Mouse (Mus musculus) heart, embryonic 11.5 days (tissue): ENCODE measurements around the gene Nrxn1. TPM values are rescaled to one million over a fixed set of nuclear protein-coding genes. Genes with fewer than 3 reads are reported as not detected.

Experiments
- ATAC-seq: fragments of 200-750 bp; cut with Nextera tagmentation; replicated peaks from 2 replicates; pipeline ENCODE4 v1.8.0; 2017; ENCODE audit warnings: moderate library complexity; ENCODE audit not compliant: insufficient number of reproducible peaks, low FRiP score, low TSS enrichment
- H3K27ac ChIP-seq: fragments of 300-500 bp; sonication (generic); 2 replicates; pipeline ENCODE4 v1.5.1; 2014; ENCODE audit warnings: mild to moderate bottlenecking, low read depth, low read length
- H3K27me3 ChIP-seq: fragments of 300-500 bp; sonication (generic); 2 replicates; pipeline ENCODE4 v1.6.1; 2014; ENCODE audit warnings: mild to moderate bottlenecking, low read length, mixed read lengths; ENCODE audit not compliant: control insufficient read depth, insufficient read depth
- H3K36me3 ChIP-seq: fragments of 300-500 bp; sonication (generic); 2 replicates; pipeline ENCODE4 v1.6.1; 2014; ENCODE audit warnings: mild to moderate bottlenecking, low read length, moderate library complexity, mixed read lengths; ENCODE audit not compliant: control insufficient read depth, insufficient read depth
- H3K4me1 ChIP-seq: fragments of 300-500 bp; sonication (generic); 2 replicates; pipeline ENCODE4 v1.6.1; 2014; ENCODE audit warnings: low read length; ENCODE audit not compliant: control insufficient read depth, insufficient read depth
- H3K4me2 ChIP-seq: fragments of 300-500 bp; sonication (generic); 2 replicates; pipeline ENCODE4 v1.6.1; 2014; ENCODE audit warnings: mild to moderate bottlenecking, moderate library complexity
- H3K4me3 ChIP-seq: fragments of 300-500 bp; sonication (generic); 2 replicates; pipeline ENCODE4 v1.5.1; 2014; ENCODE audit warnings: low read depth, low read length
- H3K9ac ChIP-seq: fragments of 300-500 bp; sonication (generic); 2 replicates; pipeline ENCODE4 v1.6.1; 2014; ENCODE audit warnings: mild to moderate bottlenecking, low read depth, low read length, moderate library complexity
- H3K9me3 ChIP-seq: fragments of 300-500 bp; sonication (generic); replicated peaks from 2 replicates; pipeline ENCODE4 v1.6.1; 2016; ENCODE audit warnings: low read length; ENCODE audit not compliant: control insufficient read depth
- WGBS: fragments of 180-500 bp; shearing (Covaris S2); extraction: QIAGEN DNeasy Blood & Tissue Kit; methylation state at CpG from one replicate; pipeline ENCODE4 v1.1.7; 2014; ENCODE audit not compliant: insufficient replicate concordance; 5-methylcytosine and 5-hydroxymethylcytosine counted together
- polyA plus RNA-seq: library from polyadenylated mRNA; unstranded; fragments of >200 nt; fragmentation: Nextera tagmentation; extraction: Ambion mirVana; gene quantifications from 2 replicates; pipeline ENCODE4 v1.2.1, GENCODE M21; 2014

Nrxn1 gene
- polyA plus RNA-seq, 1 experiment from 2014 or later = 2.1 TPM

DNA sequence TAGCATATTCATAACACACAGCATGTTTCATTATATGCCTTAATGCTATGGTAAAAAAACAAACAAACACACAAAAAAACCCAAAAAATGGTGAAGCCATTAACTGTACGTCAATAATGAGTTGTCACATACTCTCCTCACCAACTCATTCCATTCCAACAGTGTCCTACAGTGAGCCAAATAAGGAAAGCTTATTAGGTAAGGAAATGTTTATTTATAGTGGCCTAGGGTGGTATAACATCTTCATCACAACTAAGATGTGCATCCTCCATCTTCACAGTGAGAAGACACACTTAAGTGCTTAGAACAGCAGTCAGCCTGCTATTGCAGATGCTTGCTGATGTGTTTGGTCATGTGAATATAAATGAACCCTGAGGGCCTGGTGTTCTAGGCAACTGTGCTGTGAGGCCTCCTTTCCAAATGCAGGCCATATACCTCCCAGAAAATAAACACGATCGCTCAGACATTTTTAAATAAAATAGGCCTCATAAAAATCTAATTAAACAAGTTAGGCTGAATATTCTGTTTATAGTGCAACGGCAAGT lies 454.6 kb downstream of the Nrxn1 start:
- Histone ChIP-seq H3K27me3 (no peaks in the 10 kb centered on the region), H3K9ac (no peak overlapping the region), H3K9me3 (no peaks in the 10 kb centered on the region), H3K4me1 (no peaks in the 10 kb centered on the region), H3K4me2 (no peak overlapping the region), H3K4me3 (no peak overlapping the region), H3K36me3 (no peaks in the 10 kb centered on the region), H3K27ac (no peak overlapping the region)
- no peak for ATAC-seq
- WGBS = 83% methylated on average over 4 of the region's 4 CpGs

DNA sequence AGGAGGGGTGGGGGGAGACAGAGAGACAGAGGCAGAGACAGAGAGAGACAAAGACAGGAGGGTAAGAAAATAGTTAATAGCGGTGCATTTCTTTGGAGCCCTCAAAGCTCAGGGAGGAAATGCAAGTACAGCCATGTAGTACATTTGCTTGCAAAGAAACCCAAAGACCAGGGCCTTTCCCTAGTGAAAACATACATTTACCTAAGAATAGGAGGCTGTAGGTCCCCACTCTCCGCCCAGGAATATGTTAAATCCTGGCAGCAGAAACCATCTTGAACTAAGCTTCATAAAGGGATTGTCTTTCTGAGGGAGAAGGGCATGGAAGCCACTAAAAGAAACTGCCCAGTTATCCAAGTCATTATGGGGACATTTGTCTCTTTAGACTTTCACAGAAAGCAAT lies 461.5 kb downstream of the Nrxn1 start:
- ATAC-seq = no peak
- WGBS = 71% methylated on average over 2 of the region's 2 CpGs

DNA sequence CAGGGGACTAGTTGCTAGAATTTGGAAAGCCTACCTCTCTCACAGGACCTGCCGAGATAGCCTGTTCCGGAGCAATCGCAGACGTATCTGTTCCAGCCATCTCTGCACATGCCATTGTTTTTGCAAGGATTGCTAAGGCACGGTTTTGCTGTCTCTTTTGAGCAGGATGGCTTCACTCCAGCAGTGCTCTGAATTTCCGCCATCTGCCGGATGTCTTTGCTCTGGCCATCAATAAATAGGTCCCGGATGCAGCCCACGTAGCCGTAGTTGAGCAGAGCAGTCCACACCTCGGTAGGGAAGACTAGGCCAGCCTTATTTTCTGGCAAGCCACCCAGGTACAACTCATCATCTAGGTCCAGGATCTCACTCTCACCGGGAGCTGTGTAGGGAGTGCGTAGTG lies 463.0 kb downstream of the Nrxn1 start:
- Histone ChIP-seq H3K4me1 (no peaks in the 10 kb centered on the region), H3K9ac (no peak overlapping the region), H3K27me3 (no peaks in the 10 kb centered on the region), H3K4me3 (no peak overlapping the region), H3K9me3 (no peaks in the 10 kb centered on the region), H3K36me3 (no peaks in the 10 kb centered on the region), H3K27ac (no peak overlapping the region), H3K4me2 (no peak overlapping the region)
- no peak for ATAC-seq
- 70% methylated on average over 13 of the region's 13 CpGs for WGBS

More for the DNA sequence above, 461.5 kb downstream of the Nrxn1 start:
- H3K4me2 ChIP-seq = no peak overlapping the region
- no peaks in the 10 kb centered on the region for H3K9me3 ChIP-seq
- H3K9ac ChIP-seq = no peak overlapping the region
- H3K27ac ChIP-seq = no peak overlapping the region
- no peaks in the 10 kb centered on the region for H3K4me1 ChIP-seq
- no peaks in the 10 kb centered on the region for H3K27me3 ChIP-seq
- no peaks in the 10 kb centered on the region for H3K36me3 ChIP-seq
- no peak overlapping the region for H3K4me3 ChIP-seq

DNA sequence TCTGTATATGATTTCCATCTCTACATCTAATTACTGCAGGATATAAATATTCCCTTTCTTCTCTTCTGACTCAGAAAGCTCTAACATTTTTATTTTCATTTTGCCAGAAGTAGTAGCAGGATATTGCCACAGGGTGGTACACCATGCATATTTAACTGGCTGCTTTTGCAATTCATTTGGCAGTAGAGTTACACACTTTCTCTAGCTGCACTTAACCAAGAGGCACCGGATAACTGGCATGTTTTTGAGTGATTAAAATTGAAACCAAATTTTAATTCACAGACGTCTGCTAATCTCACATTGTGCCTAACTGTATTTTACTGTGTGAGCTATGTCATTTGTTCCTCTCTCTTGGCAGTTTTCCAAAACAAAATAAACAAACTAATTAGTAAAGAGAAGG lies 464.4 kb downstream of the Nrxn1 start:
- no peaks in the 10 kb centered on the region for H3K4me1 ChIP-seq
- no peaks in the 10 kb centered on the region for H3K9me3 ChIP-seq
- no peaks in the 10 kb centered on the region for H3K27me3 ChIP-seq
- H3K36me3 ChIP-seq = no peaks in the 10 kb centered on the region
- H3K27ac ChIP-seq = no peak overlapping the region
- no peak for ATAC-seq
- H3K9ac ChIP-seq = no peak overlapping the region
- 44% methylated on average over 2 of the region's 2 CpGs for WGBS
- no peak overlapping the region for H3K4me2 ChIP-seq
- H3K4me3 ChIP-seq = no peak overlapping the region

DNA sequence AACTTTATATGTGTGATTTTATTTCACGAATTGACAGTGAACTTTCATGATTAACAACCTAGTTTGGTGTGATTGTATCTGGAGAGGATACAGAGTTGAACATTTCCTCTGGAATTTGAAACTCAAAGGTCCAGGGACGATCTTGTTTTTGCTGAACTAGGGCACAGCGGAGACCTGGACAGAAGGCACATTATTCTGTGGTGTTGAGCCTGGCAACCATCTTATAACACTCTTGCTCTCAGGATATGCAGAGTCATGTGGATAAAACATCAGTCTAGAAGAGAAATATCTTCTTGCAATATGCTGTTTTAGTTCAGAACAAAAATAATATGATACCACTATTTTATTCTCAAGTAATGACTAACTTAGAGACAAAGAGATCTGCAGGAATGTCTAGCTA lies 464.9 kb downstream of the Nrxn1 start:
- WGBS = 63% methylated on average over 3 of the region's 3 CpGs
- no peaks in the 10 kb centered on the region for H3K4me1 ChIP-seq
- ATAC-seq = no peak
- H3K4me3 ChIP-seq = no peak overlapping the region
- no peaks in the 10 kb centered on the region for H3K36me3 ChIP-seq
- H3K9ac ChIP-seq = no peak overlapping the region
- H3K4me2 ChIP-seq = no peak overlapping the region
- no peaks in the 10 kb centered on the region for H3K27me3 ChIP-seq
- no peak overlapping the region for H3K27ac ChIP-seq
- H3K9me3 ChIP-seq = no peaks in the 10 kb centered on the region

DNA sequence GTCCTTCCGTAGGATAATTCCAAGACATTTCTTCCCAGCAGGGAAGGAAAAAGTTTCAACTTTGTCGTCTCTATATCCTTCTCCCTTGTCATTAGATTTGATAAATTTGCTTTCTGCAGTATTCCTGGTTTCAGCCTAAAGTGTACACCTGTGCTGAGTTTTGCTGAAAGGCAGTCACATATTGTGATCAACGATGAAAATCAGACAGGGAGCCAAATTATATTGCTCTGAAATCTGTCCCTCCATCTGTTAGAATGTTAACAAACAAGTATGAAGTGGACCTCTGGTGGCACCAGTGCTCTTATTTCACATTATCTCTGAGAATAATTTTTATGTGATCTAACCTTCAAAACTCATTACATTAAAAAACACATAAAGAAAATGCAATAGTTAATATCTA lies 465.5 kb downstream of the Nrxn1 start:
- H3K27me3 ChIP-seq = no peaks in the 10 kb centered on the region
- no peak overlapping the region for H3K9ac ChIP-seq
- H3K27ac ChIP-seq = no peak overlapping the region
- no peaks in the 10 kb centered on the region for H3K9me3 ChIP-seq
- H3K36me3 ChIP-seq = no peaks in the 10 kb centered on the region
- no peak for ATAC-seq
- H3K4me1 ChIP-seq = no peaks in the 10 kb centered on the region
- WGBS = 66% methylated on average over 3 of the region's 3 CpGs
- no peak overlapping the region for H3K4me3 ChIP-seq
- H3K4me2 ChIP-seq = no peak overlapping the region

DNA sequence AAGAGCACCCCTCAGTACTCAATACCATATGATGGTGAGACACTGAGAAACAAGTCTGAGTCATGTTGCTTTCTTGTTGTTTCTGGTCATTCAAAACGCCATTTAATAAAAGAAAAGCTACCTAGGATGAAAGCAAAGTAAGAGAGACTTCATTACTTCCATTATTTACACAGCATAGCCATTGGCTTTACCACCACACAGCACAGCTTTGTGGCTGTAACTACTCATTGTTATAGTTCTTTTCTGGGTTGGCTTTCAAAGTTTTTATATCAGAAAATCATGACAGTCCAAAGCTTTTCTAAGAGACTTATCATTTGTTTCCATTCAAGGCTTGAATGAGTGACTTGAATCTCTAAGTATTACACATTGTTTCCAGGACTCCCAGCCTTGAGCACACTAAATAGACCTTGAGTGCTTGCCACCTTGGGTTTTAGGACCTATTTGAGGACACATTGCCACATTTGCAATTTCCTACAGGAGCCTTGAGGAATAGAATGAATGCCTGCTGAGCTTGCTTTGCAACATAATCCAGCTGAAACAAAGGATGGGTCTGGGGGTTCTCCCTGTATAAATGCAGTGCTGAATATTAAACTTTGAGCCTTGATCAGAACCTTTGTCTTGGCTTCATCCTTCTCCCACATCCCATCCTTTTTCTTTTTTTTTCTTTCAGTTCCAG lies 468.1 kb downstream of the Nrxn1 start:
- Histone ChIP-seq H3K9me3 (no peaks in the 10 kb centered on the region), H3K36me3 (no peaks in the 10 kb centered on the region), H3K27me3 (no peaks in the 10 kb centered on the region), H3K4me2 (no peak overlapping the region), H3K4me3 (no peak overlapping the region), H3K4me1 (no peaks in the 10 kb centered on the region), H3K9ac (no peak overlapping the region), H3K27ac (no peak overlapping the region)
- ATAC-seq = no peak
- 55% methylated on average over 1 of the region's 1 CpGs for WGBS

DNA sequence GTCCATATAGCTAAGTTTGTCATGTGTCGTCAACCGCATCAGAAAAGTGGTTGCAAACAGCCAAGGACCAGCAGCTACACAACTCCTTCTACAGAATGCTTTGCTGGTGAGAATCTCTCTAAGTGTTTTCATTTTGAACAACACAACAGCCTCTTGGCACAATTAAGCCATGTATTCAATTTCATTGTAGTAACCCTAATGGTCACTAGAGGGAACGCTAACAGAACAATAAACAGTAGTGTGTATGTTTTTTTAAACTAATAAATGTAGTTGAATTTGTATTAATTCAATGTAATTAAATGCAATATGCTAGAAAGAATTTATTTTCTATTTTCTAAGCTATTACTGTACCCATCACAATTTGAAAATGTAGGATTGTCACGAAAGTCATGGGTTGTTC lies 471.0 kb downstream of the Nrxn1 start:
- no peak overlapping the region for H3K27ac ChIP-seq
- H3K4me3 ChIP-seq = no peak overlapping the region
- no peak overlapping the region for H3K4me2 ChIP-seq
- no peaks in the 10 kb centered on the region for H3K27me3 ChIP-seq
- no peaks in the 10 kb centered on the region for H3K9me3 ChIP-seq
- 79% methylated on average over 4 of the region's 4 CpGs for WGBS
- H3K4me1 ChIP-seq = no peaks in the 10 kb centered on the region
- H3K9ac ChIP-seq = no peak overlapping the region
- H3K36me3 ChIP-seq = no peaks in the 10 kb centered on the region
- ATAC-seq = no peak

DNA sequence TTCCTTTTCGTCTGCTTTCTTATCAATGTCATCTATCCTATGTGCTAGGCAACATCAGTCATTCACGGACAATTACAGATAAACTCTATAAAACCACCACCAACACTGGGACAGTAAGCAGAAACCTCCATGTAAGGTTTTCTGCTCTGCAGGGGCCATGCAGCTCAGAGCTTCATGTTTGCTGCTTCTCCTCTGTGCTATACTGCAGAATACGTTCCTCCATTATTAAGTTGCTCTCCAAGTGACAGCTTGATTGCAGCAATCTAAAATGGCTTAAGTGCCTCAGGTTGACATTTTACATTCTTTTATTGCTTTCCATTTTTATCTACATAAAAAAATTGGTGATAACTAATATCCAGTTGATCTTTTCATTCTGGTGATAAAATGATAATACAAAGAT lies 477.9 kb downstream of the Nrxn1 start:
- ATAC-seq = no peak

More for the DNA sequence above, 477.9 kb downstream of the Nrxn1 start:
- no peak overlapping the region for H3K9ac ChIP-seq
- H3K27me3 ChIP-seq = no peaks in the 10 kb centered on the region
- no peaks in the 10 kb centered on the region for H3K9me3 ChIP-seq
- H3K4me2 ChIP-seq = no peak overlapping the region
- H3K27ac ChIP-seq = no peak overlapping the region
- H3K4me3 ChIP-seq = no peak overlapping the region
- H3K36me3 ChIP-seq = no peaks in the 10 kb centered on the region
- 68% methylated on average over 3 of the region's 3 CpGs for WGBS
- H3K4me1 ChIP-seq = no peaks in the 10 kb centered on the region
